Mouse (Mus musculus): Measurements from ENCODE around the gene Mrpl38. TPM values are rescaled to one million over a fixed set of nuclear protein-coding genes. Genes with fewer than 3 reads are reported as not detected.

Gene Mrpl38
- 17.8 and 19.8 TPM in 2 replicates for total RNA-seq (2017)

DNA sequence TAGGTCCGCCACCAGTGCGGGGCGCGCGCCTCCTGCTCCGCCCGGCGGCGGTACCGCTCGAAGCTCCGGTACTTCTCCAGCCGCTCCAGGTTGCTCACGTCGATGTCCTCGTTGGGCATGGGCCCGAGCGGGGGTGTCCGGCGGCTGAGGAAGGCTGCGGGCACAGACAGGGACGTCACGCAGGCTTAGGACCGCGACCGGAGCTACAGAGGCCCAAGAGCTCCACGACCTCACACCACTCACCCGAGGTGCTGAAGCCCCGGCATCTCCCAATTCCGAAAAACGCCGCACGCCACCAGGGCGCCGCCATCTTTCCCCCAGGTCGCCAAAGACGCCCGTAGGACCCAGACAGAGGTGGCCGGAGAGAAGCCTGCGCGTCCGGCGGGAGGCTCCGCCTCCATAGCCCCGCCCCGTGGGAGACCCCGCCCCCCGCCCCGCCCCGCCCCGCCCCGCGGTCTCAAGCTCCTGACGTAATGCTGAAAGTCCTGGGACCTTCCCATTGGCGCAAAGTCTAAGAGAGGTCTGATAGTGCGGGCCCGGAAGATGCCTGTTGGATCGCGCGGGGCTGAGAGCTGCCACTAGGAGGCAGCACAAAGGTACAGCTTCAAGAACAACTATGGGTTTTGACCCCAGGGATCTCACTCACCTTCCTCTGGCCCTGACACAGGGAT, at the start of gene Mrpl38:
Gene Mrpl38, minus strand, starts transcription at position 401 of the 671 bp plus-strand sequence.
- ATAC-seq (replicated peaks in 1 of 2; ENCODE audit: insufficient read depth in 1 of 2, low FRiP score in 2 of 2, low TSS enrichment in 1 of 2, low read depth in 1 of 2, poor library complexity in 2 of 2, severe bottlenecking in 2 of 2) = peak; percentile 90 to 96

DNA sequence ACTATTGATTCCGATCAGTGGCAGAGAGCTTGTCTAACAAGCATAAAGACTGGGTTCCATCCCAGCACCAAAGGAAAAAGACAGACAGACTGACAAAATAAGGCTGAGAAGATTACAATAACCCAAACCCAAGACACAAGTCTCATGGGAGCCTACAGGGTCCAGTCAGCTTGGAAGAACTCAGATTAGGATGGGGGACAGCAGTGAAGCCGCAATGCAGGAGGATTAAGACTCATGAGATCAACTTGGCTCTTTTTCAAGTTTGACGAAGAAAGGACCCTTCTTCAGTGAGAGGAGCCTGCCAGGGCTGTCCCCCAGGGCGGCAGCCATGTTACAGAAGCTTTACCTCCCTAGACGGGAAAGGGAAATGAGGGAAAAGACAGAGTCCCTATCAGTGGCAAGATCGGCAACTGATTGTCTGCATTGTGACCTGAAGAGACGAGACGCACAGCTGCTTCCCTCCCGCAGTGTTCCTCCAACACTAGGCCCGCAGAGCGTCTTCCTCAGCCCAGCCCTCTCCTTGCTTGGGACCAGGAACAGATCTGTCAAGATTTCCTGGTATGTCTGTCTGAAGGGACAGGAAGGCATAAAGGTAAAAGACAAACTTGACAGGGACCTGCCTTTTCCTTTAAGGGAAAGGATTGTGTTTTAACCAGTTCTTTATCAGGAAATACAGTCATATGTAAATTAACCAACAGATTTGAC, 48.7 kb upstream of the Mrpl38 start:
- ATAC-seq (replicated peaks in 1 of 2; ENCODE audit: insufficient read depth in 1 of 2, low FRiP score in 2 of 2, low TSS enrichment in 1 of 2, low read depth in 1 of 2, poor library complexity in 2 of 2, severe bottlenecking in 2 of 2) = no peak

DNA sequence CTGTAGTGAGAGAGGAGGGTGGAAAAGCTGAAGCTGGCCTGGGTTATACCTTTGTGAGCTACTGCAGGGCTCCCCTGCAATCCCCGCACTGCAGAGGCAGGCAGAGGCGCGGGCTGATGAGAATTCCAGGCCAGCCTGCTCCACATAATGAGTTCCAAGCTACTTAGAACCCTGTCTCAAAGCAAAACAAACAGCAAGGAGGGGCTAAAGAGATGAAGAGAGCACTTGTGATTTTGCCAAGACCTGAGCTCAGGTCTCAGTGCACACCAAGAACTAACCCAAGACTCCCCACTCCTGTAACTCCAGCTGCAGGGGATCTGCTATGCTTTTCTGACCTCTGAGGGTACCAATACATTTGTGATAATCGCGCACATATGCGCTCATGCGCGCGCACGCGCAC, 47.7 kb upstream of the Mrpl38 start:
- ATAC-seq (replicated peaks in 1 of 2; ENCODE audit: insufficient read depth in 1 of 2, low FRiP score in 2 of 2, low TSS enrichment in 1 of 2, low read depth in 1 of 2, poor library complexity in 2 of 2, severe bottlenecking in 2 of 2) = no peak

DNA sequence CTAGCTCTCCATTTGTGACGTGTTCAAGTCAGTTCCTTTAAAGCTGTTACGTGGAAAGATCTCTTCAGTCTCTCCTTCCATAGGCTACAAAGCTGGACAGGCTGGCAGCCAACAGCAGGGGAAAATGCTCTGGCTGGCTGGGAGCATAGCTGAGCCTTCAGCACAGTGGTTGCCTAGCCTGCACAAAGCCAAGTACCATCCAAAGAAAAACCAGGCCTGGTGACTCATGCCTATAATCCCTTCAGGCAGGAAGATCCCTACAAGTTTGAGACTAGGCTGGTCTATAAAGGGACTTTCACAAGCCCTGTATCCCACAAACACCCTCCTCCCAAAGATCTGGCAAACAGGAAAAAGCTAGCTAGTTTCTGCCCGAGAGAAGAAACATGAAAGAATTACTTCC, 47.2 kb upstream of the Mrpl38 start:
- ATAC-seq (replicated peaks in 1 of 2; ENCODE audit: insufficient read depth in 1 of 2, low FRiP score in 2 of 2, low TSS enrichment in 1 of 2, low read depth in 1 of 2, poor library complexity in 2 of 2, severe bottlenecking in 2 of 2) = no peak

DNA sequence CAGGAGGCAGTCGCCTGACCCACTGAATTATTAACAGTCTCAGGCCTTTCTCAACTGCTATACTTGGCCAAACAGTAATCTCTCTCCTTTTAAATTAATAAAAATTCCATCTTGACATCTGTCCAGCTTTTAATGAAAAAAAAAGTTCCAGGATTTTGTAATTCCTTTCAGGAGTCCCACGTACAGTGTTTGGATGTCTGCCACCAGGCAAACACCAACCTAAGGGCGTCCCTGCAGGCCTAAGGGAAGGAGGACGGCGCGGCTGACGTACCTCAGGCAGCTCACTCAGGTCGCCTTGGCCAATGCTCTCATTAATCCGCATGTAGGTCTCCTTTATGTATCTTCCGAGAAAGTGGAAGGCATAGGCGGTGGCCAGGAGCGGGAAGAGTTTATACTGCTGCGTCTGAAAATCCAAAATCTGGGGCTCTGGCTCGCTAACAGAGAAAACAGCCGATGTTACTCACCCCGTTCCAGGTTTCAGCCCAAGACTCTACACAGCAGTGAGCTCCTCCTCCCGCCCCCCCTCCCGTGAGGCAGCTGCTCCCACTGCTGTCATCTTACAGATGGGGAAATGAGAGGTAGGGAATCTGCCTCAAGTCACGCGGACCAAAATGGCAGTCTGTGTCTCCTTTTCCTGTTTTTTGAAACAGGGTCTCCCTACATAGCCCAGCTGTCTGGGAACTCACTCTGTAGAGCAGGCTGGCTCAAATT, 39.9 kb upstream of the Mrpl38 start:
- ATAC-seq (replicated peaks in 1 of 2; ENCODE audit: insufficient read depth in 1 of 2, low FRiP score in 2 of 2, low TSS enrichment in 1 of 2, low read depth in 1 of 2, poor library complexity in 2 of 2, severe bottlenecking in 2 of 2) = no peak

DNA sequence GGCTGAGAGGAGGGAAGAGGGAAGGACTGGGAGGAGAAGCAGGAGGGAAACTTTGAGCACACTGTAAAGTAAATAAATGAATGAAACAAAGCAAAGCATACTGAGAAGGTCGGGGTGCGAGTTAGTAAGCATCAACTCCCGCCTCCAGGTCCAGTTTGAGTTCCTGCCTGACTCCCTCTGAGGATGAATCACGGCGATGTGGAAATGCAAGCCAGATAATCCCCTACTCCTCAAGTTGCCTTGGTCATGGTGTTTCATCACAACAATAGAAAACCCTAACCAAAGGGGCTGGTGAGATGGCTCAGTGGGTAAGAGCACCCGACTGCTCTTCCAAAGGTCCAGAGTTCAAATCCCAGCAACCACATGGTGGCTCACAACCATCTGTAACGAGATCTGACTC, 37.3 kb upstream of the Mrpl38 start:
- ATAC-seq (replicated peaks in 1 of 2; ENCODE audit: insufficient read depth in 1 of 2, low FRiP score in 2 of 2, low TSS enrichment in 1 of 2, low read depth in 1 of 2, poor library complexity in 2 of 2, severe bottlenecking in 2 of 2) = no peak

DNA sequence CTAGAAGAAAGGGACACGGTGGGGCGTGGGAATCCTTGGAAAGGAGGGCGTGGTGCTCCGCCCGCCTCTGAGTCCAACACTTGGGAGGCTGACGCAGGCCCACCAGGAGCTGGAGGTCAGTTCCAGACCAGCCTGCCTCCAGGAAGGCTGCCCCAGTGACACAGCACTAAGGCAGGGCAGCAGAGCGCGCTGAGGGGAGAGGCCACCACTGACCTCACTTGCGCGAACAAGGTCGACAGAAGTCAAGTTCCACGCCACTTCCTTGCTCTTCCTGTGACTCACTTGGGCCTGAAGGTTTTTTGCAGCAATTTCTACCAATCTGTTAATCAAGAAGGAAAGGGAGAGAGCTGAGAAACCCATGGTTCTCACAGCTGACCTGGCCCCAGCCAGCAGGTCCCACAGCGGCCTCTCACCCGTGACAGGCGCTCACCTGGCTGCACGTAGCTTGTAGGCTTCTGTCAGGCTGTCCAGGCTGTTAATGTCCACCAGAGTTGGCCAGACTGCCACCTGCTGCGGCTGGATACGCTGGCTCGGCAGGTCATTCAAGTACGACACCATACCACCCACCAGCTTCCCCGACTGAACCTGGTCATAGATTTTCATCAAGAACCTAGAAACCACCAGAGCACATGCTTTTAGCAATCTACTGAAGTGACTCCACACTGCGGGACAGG, 36.2 kb upstream of the Mrpl38 start:
- ATAC-seq (replicated peaks in 1 of 2; ENCODE audit: insufficient read depth in 1 of 2, low FRiP score in 2 of 2, low TSS enrichment in 1 of 2, low read depth in 1 of 2, poor library complexity in 2 of 2, severe bottlenecking in 2 of 2) = no peak

DNA sequence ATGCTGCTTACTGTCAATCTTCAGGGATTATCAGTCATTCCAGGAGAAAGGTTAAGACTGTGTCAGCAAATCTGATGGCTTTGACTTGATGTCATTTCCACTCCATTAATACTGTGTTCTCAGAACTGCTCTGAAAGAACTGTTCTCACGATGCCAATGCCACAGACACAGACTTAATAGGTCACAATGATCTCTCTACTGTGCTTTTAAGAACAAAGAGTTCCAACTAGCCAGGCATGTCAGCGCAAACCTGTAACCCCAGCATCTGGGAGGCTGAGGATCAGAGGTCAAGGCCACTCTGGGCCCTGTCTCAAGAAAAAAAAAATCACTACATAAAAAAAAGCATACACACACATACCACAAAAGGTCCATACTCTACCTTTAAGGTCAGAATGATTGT, 33.3 kb upstream of the Mrpl38 start:
- ATAC-seq (replicated peaks in 1 of 2; ENCODE audit: insufficient read depth in 1 of 2, low FRiP score in 2 of 2, low TSS enrichment in 1 of 2, low read depth in 1 of 2, poor library complexity in 2 of 2, severe bottlenecking in 2 of 2) = no peak

DNA sequence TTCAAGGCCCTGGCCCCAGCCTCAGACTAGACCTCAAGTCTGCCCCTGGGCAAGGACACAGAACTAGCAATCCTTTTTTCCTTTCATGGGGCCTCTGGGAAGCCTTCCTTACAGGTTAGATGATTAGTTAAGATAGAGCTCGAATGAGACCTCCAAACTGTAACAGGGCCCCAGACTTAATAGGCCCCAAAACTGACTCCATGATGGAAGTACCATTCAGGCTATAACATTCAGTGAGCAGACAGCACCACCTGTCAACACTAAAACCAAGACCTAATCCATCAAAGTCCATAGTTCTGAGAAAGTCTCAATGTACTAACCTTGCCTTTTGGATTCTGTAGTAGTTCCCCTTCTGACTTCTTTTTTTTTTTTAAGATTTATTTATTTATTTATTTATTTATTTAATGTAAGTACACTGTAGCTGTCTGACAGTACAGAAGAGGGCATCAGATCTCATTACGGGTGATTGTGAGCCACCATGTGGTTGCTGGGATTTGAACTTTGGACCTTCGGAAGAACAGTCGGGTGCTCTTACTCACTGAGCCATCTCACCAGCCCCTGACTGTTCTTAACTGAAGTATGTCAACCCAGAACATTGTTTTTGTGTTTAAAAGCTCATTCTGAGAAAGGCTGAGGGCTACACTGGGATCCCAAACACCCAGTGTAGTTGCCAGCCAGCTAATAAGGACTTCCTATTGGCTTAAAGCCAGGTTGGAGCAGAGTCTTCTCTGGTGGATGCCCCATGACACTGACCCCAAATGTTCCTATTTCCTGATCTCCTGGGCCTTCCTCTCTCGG, 31.5 kb upstream of the Mrpl38 start:
- ATAC-seq (replicated peaks in 1 of 2; ENCODE audit: insufficient read depth in 1 of 2, low FRiP score in 2 of 2, low TSS enrichment in 1 of 2, low read depth in 1 of 2, poor library complexity in 2 of 2, severe bottlenecking in 2 of 2) = no peak

DNA sequence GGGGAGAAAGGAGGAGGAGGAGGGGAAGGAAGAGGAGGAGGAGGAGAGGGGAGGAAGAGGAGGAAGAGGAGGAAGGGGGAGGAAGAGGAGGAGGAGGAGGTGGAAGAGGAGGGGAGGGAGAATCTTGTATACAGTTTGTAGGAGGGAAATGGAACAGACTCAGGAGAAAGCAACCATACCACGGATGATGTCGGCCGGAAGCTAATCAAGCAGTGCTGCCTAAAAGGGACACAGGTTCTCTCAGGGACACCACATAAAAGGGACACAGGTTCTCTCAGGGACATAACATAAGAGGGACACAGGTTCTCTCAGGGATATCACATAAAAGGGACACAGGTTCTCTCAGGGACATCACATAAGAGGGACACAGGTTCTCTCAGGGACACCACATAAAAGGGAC, 30.5 kb upstream of the Mrpl38 start:
- no peak for ATAC-seq (replicated peaks in 1 of 2; ENCODE audit: insufficient read depth in 1 of 2, low FRiP score in 2 of 2, low TSS enrichment in 1 of 2, low read depth in 1 of 2, poor library complexity in 2 of 2, severe bottlenecking in 2 of 2)

DNA sequence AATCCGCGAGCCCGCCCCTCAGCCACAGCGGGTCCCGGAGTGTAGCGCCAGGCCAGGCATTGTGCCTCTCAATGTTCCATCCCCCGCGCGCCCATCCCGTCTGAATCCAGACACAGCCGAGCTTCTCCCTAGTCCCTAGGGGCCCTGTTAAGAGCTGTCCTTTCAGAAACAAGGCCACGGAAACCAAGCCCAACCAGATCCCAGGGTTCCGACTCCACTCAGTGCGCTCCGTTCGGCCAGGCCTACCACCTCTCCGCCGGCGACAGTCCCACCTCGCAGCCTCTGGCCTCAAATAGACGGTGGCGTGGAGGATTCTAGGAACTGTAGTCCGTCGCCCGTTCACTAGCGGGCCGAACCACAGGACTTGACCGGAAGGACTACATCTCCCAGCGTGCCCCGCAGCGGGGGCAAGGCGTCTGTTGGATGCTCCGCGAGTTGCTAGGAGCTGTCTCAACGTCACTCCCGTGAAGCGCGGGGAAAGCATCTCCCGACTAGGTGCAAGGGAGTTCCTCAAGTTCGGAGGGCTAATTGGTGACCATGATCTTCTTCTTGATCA, 29.3 kb upstream of the Mrpl38 start, which contains the start of gene Fbf1:
Gene Fbf1, minus strand, starts transcription at position 283 of the 556 bp plus-strand sequence.
- ATAC-seq (replicated peaks in 1 of 2; ENCODE audit: insufficient read depth in 1 of 2, low FRiP score in 2 of 2, low TSS enrichment in 1 of 2, low read depth in 1 of 2, poor library complexity in 2 of 2, severe bottlenecking in 2 of 2) = peak; percentile 98 to 99

DNA sequence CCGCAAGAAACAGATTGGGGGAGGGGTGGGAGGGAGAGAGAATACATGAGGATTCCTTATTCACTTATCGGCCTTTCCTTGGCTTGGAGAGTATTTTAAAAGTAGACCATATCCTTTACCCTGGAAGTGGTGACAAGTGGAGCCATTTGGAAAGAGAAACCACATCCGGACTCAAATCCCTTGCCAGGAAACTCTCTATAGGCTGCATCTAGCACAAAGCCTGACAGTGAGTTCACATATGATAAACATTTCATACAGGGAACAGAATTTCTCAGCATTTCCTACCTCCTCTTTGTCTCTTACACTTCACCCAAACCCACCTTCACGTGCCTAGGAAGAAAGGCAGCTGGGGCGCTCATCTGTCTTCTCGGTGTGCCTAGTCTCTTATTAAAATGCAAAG, 28.6 kb upstream of the Mrpl38 start:
- ATAC-seq (replicated peaks in 1 of 2; ENCODE audit: insufficient read depth in 1 of 2, low FRiP score in 2 of 2, low TSS enrichment in 1 of 2, low read depth in 1 of 2, poor library complexity in 2 of 2, severe bottlenecking in 2 of 2) = no peak

DNA sequence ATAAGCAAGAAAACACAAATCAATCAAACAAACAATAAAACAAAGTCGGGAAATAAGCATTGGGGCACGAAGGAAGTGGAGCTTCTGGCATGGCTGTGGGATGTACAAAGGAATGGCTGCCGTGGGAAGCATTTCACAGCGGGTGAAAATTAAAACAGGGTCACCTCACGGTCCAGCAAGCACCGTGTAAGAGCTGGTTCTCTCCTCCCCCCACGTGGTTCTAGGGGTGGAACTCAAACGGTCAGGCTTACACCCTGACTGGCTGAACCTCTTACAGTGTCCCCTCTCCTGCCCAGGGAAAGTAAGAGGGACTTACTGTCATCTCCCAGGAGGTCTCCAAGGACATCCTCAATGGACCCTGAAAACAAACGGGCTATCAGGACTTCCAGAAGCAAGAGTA, 24.3 kb upstream of the Mrpl38 start:
- no peak for ATAC-seq (replicated peaks in 1 of 2; ENCODE audit: insufficient read depth in 1 of 2, low FRiP score in 2 of 2, low TSS enrichment in 1 of 2, low read depth in 1 of 2, poor library complexity in 2 of 2, severe bottlenecking in 2 of 2)

DNA sequence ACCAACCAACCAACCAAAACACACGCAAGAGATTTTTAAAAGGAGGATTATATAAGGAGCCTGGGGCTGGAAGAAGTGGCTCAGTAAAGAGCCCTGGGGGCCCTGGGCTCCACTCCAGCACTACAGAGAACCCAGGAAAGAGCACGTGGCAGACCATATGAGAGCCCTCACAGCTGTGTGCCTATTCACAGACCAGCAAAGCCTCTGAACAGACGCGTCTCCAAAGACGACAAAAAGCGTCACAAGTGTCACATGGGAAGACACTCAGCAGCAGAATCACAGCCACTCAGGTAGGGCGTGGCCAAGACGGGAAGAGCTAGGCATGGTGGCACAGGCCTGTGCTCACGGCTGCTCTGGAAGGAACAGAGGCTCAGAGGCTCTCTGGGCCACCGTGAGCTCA, 23.5 kb upstream of the Mrpl38 start:
- no peak for ATAC-seq (replicated peaks in 1 of 2; ENCODE audit: insufficient read depth in 1 of 2, low FRiP score in 2 of 2, low TSS enrichment in 1 of 2, low read depth in 1 of 2, poor library complexity in 2 of 2, severe bottlenecking in 2 of 2)

DNA sequence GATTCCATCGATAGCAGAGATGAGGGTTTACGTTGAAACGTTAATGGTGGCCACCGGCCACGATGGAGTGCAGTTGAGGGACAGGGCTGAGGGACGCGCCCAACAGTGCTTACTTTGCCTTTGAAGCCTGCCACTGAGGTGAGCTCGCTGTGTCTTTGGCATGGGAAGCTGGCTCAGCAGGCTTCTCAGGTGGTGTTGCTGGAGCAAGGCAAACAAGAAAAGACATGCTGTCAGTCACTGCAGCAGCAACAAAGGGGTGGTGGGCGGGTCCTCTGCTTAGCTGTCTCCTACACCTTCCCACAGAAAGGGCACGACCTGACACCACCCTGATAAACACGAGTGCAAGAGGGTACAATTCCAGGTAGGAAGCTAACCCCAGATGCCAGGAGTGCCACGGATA, 22.6 kb upstream of the Mrpl38 start:
- ATAC-seq (replicated peaks in 1 of 2; ENCODE audit: insufficient read depth in 1 of 2, low FRiP score in 2 of 2, low TSS enrichment in 1 of 2, low read depth in 1 of 2, poor library complexity in 2 of 2, severe bottlenecking in 2 of 2) = no peak

DNA sequence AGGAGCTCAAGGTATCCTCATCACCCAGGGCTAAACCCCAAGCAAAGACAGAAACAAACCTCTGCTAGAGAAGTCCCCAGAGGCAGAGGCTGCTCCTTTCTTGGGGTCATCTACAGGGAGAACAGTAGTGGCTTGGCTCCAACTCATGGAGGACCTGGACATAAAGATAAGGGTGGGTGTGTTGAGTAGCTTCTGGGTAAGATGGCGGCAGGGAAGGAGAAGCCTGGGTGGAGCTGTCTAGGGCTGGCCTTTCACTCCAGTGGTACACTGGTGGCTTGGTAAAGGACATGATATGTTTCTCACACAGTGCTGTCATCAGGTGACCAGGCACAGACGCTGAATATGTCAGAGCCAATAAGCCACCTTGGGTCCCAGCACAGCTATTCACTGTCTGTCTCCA, 12.3 kb upstream of the Mrpl38 start:
- ATAC-seq (replicated peaks in 1 of 2; ENCODE audit: insufficient read depth in 1 of 2, low FRiP score in 2 of 2, low TSS enrichment in 1 of 2, low read depth in 1 of 2, poor library complexity in 2 of 2, severe bottlenecking in 2 of 2) = no peak

DNA sequence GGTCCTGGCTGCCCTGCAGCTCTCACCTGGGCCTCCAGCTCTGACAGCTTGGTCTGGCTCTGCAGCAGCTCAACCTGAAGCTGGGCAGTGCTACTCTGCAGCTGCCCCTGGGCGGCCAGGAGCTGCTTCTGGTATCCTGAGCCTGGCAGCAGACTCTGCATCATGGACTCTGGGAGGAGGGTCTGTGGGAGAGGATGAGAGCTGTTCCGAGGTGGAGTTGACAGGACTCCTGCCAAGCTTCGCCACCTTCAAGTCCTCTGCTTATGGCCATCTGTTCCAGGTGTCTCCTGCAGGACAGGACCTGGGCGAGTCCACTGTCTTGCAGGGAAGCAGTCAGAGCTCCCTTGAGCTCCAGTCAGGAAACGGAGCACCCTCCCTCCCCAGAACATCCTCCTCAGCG, 10.7 kb upstream of the Mrpl38 start:
- no peak for ATAC-seq (replicated peaks in 1 of 2; ENCODE audit: insufficient read depth in 1 of 2, low FRiP score in 2 of 2, low TSS enrichment in 1 of 2, low read depth in 1 of 2, poor library complexity in 2 of 2, severe bottlenecking in 2 of 2)

All from hematopoietic stem cell, adult 5-6 weeks (primary cell).